Mouse (Mus musculus) erythroblast, embryonic 14.5 days (primary cell): ENCODE data around the gene Dnajc15.

Experiments used
- GATA1 ChIP-seq: IDR thresholded peaks from 2 replicates; pipeline ENCODE4 v1.6.1; 2012; ENCODE audit warnings: low read length, inconsistent platforms, mixed read lengths
- TAL1 ChIP-seq: IDR thresholded peaks from 3 replicates; pipeline ENCODE4 v1.6.1; 2012; ENCODE audit warnings: low read length, inconsistent platforms, mixed read lengths

- TF ChIP-seq GATA1 (no peak), TAL1 (no peak)
These were observed 55.1 kb downstream of the Dnajc15 start for GRCm38 (mm10) chr14:77819841-77820240.
